Mouse (Mus musculus): ENCODE measurements around the gene Bmp15. TPM values are rescaled to one million over a fixed set of nuclear protein-coding genes. Genes with fewer than 3 reads are reported as not detected.

The Bmp15 gene
- polyA plus RNA-seq, 2 experiments: 0.01 TPM; not detected in 1

DNA sequence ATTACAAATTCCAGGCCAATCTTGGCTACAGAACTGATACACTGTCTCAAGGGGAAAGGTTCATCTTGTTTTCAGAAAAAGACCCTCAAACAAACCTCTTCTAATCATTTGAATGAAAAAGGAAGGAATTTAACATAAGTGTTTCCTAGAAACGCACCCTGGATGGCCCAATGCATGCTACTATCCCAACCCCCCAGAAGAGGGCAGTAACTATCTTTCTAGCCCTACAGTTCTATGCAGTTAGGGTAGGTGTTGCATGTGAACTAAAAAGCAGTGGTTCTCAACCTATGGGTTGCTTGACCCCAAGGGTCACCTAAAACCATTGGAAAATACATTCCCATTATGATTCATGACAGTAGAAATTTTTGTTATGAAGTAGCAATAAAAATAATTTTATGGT is 3.5 kb upstream of the Bmp15 start:
- Histone ChIP-seq H3K9me3 (ENCODE audit: control insufficient read depth, low read length) (no peaks in the 10 kb centered on the region), H3K36me3 (replicated peaks; ENCODE audit: control insufficient read depth, insufficient read depth, low read depth) (no peaks in the 10 kb centered on the region), H3K4me1 (replicated peaks; ENCODE audit: control insufficient read depth in 2 of 2, insufficient read depth in 2 of 2, low read length in 1 of 2) (no peaks in the 10 kb centered on the region), H3K27ac (no peak overlapping the region), H3K9ac (replicated peaks) (no peak overlapping the region), H3K4me3 (ENCODE audit: insufficient read depth in 1 of 2, low read depth in 2 of 2, low read length in 2 of 2) (no peak overlapping the region), H3K4me2 (ENCODE audit: low read depth) (no peak overlapping the region), H3K27me3 (ENCODE audit: control insufficient read depth, insufficient read depth, low read length) (no peaks in the 10 kb centered on the region)
- ATAC-seq (ENCODE audit: insufficient read depth) (no peak), DNase-seq (ENCODE audit: low read depth in 3 of 3, low spot score in 3 of 3) (no peak)
- no peak for TF ChIP-seq EP300 (IDR thresholded peaks at IDR 0.05; ENCODE audit: low read depth)
- TF ChIP-seq CTCF (IDR thresholded peaks at IDR 0.05; ENCODE audit: low read depth): no peak
- 37% methylated on average over 1 of the region's 1 CpGs for WGBS (ENCODE audit: insufficient replicate concordance)

DNA sequence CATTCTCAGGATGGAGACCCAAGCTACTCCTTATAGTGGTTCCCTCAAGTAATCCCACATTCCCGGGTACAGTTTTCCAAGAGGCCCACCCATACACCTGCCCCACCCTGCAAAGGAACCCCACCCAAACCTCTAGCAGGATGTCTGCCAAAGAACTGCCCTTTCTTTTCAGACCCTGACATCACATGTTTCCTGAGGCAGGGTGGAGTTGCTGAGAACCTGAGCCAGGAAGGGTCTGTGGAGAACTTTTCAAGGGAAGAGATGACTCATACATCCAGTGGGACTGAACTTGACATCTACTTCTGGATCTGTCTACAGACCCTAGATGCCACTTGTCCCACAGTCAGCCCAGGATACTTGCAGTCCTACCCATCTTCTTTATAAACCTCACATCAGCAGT is 2.8 kb downstream of the Bmp15 start:
- Histone ChIP-seq H3K27me3 (ENCODE audit: control insufficient read depth, insufficient read depth, low read length) (no peaks in the 10 kb centered on the region), H3K4me1 (replicated peaks; ENCODE audit: control insufficient read depth in 2 of 2, insufficient read depth in 2 of 2, low read length in 1 of 2) (no peaks in the 10 kb centered on the region), H3K9ac (replicated peaks) (no peak overlapping the region), H3K4me3 (ENCODE audit: insufficient read depth in 1 of 2, low read depth in 2 of 2, low read length in 2 of 2) (no peak overlapping the region), H3K27ac (no peak overlapping the region), H3K4me2 (ENCODE audit: low read depth) (no peak overlapping the region), H3K9me3 (ENCODE audit: control insufficient read depth, low read length) (no peaks in the 10 kb centered on the region), H3K36me3 (replicated peaks; ENCODE audit: control insufficient read depth, insufficient read depth, low read depth) (no peaks in the 10 kb centered on the region)
- DNase-seq (ENCODE audit: low read depth in 3 of 3, low spot score in 3 of 3): no peak
- WGBS (ENCODE audit: insufficient replicate concordance): 44% methylated on average over 1 of the region's 1 CpGs
- ATAC-seq (ENCODE audit: insufficient read depth): no peak
- TF ChIP-seq CTCF (IDR thresholded peaks at IDR 0.05; ENCODE audit: low read depth): no peak
- TF ChIP-seq EP300 (IDR thresholded peaks at IDR 0.05; ENCODE audit: low read depth): no peak

Other genes with a start within 250 kb of the Bmp15 start
- gene AU022751, start 237.3 kb downstream of the Bmp15 start, polyA plus RNA-seq (2012; rRNA removed): not detected in 2 replicates
- gene AU022751, start 237.3 kb downstream of the Bmp15 start, polyA plus RNA-seq (2014; fragmentation: Nextera tagmentation; extraction: Ambion mirVana): not detected in 2 replicates
- gene Nudt10, start 147.7 kb downstream of the Bmp15 start, polyA plus RNA-seq (2012; rRNA removed): 0.08 and 0.14 TPM in 2 replicates
- not detected in 2 replicates for gene Nudt10, start 147.7 kb downstream of the Bmp15 start, polyA plus RNA-seq (2014; fragmentation: Nextera tagmentation; extraction: Ambion mirVana)
- 0.23 and 0.27 TPM in 2 replicates for gene Shroom4, start 79.1 kb upstream of the Bmp15 start, polyA plus RNA-seq (2012; rRNA removed)
- 0.40 and 0.50 TPM in 2 replicates for gene Shroom4, start 79.1 kb upstream of the Bmp15 start, polyA plus RNA-seq (2014; fragmentation: Nextera tagmentation; extraction: Ambion mirVana)

All from liver, embryonic 14.5 days (tissue).